Mouse (Mus musculus) kidney, embryonic 14.5 days (tissue): Measurements from ENCODE around the gene Matk. TPM values are rescaled to one million over a fixed set of nuclear protein-coding genes. Genes with fewer than 3 reads are reported as not detected.

Experiments
- ATAC-seq: fragments of 200-750 bp; cut with Nextera tagmentation; 2 replicates; pipeline ENCODE4 v1.8.0; 2017; ENCODE audit warnings: moderate number of reproducible peaks, mild to moderate bottlenecking, moderate TSS enrichment, moderate library complexity; ENCODE audit not compliant: low FRiP score, low TSS enrichment
- H3K27ac ChIP-seq: fragments of 300-500 bp; sonication (generic); 2 replicates; pipeline ENCODE4 v1.5.1; 2014; ENCODE audit warnings: low read depth, mild to moderate bottlenecking, low read length, moderate library complexity, mixed read lengths
- H3K27me3 ChIP-seq: fragments of 300-500 bp; sonication (generic); 2 replicates; pipeline ENCODE4 v1.6.1; 2014; ENCODE audit warnings: mild to moderate bottlenecking, low read length; ENCODE audit not compliant: control insufficient read depth, insufficient read depth
- H3K36me3 ChIP-seq: fragments of 300-500 bp; sonication (generic); 2 replicates; pipeline ENCODE4 v1.6.1; 2014; ENCODE audit warnings: low read length, mixed read lengths; ENCODE audit not compliant: control insufficient read depth, insufficient read depth
- H3K4me1 ChIP-seq: fragments of 300-500 bp; sonication (generic); 2 replicates; pipeline ENCODE4 v1.6.1; 2014; ENCODE audit warnings: low read length, mixed read lengths; ENCODE audit not compliant: control insufficient read depth, insufficient read depth
- H3K4me2 ChIP-seq: fragments of 300-500 bp; sonication (generic); replicated peaks from 2 replicates; pipeline ENCODE4 v1.6.1; 2014; ENCODE audit warnings: low read depth, mild to moderate bottlenecking, low read length
- H3K4me3 ChIP-seq: fragments of 300-500 bp; sonication (generic); 2 replicates; pipeline ENCODE4 v1.5.1; 2014; ENCODE audit warnings: mild to moderate bottlenecking, low read length
- H3K9ac ChIP-seq: fragments of 300-500 bp; sonication (generic); 2 replicates; pipeline ENCODE4 v1.6.1; 2014; ENCODE audit warnings: low read depth, mild to moderate bottlenecking, low read length, moderate library complexity
- H3K9me3 ChIP-seq: fragments of 300-500 bp; sonication (generic); 2 replicates; pipeline ENCODE4 v1.6.1; 2016; ENCODE audit warnings: low read length; ENCODE audit not compliant: control insufficient read depth
- WGBS: fragments of 180-500 bp; shearing (Covaris S2); extraction: QIAGEN DNeasy Blood & Tissue Kit; methylation state at CpG from one replicate; pipeline ENCODE4 v1.1.7; 2014; 5-methylcytosine and 5-hydroxymethylcytosine counted together
- polyA plus RNA-seq: library from polyadenylated mRNA; unstranded; fragments of >200 nt; fragmentation: Nextera tagmentation; extraction: Ambion mirVana; gene quantifications from 2 replicates; pipeline ENCODE4 v1.2.1, GENCODE M21; 2014

Gene Matk
- polyA plus RNA-seq, 1 experiment from 2014 or later = 5.4 TPM

DNA sequence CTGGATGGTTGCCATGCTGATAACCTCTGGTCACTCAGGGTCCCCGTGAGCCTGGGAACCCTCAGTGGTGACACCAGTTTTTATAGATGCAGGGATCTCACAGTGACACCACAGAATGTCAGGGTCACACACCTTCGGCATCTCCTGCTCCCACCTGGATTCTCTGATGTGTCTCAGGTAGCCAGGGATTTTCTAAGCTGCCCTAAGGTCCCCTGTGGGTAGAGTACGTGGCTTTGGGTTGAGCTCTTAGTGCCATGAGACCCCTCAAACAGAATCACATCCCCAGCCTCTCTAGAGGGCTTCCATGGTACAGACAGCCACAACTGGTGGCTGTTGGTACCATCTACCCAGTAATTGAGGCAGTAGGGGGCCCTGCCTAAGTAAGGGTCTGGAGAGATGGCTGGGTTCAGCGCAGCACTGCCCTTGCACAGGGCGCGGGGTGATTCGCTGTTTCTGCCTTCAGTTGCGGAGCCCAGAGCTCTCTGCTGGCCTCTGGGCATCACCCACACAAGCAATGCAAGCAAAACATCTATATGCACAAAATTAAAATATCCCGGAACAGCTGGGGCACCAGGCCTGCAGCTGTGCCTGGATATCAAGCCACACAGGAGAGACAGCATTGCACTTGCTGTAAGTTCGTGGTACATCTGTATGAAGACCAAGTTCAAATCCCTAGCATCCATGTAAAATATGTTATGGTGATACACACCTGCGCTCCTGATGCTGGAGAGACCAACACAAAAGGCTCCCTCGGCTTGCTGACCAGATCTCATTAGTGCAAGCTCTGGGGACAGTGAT, 16.1 kb upstream of the Matk start:
- H3K4me2 ChIP-seq = no peak overlapping the region
- ATAC-seq = no peak
- H3K27me3 ChIP-seq = peaks cover 20% of the 10 kb centered on the region
- H3K36me3 ChIP-seq = no peaks in the 10 kb centered on the region
- H3K4me3 ChIP-seq = no peak overlapping the region
- no peak overlapping the region for H3K9ac ChIP-seq
- no peak overlapping the region for H3K27ac ChIP-seq
- no peaks in the 10 kb centered on the region for H3K9me3 ChIP-seq
- 84% methylated on average over 12 of the region's 12 CpGs for WGBS
- peaks cover 9% of the 10 kb centered on the region for H3K4me1 ChIP-seq

DNA sequence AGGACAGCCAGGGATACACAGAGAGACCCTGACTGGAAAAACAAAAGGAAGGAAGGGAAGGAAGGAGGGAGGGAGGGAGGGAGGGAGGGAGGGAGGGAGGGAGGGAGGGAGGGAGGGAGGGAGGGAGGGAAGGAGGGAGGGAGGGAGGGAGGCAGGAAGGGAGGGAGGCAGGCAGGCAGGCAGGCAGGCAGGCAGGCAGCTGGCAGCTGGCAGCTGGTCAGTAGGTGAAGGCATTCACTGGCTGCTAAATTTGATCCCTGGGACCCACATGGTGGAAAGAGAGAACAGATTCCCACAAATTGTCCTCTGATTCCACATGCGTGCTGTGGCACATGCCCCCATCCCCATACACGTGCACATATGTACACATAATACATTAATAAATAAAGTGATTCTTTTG, 14.1 kb upstream of the Matk start:
- no peak overlapping the region for H3K27ac ChIP-seq
- peaks cover 19% of the 10 kb centered on the region for H3K27me3 ChIP-seq
- H3K4me2 ChIP-seq = no peak overlapping the region
- ATAC-seq = no peak
- no peaks in the 10 kb centered on the region for H3K36me3 ChIP-seq
- H3K9me3 ChIP-seq = no peaks in the 10 kb centered on the region
- no peak overlapping the region for H3K4me3 ChIP-seq
- no peak overlapping the region for H3K9ac ChIP-seq
- H3K4me1 ChIP-seq = peaks cover 6% of the 10 kb centered on the region; the same call in 1 of the 2 replicates
- 80% methylated on average over 2 of the region's 2 CpGs for WGBS

DNA sequence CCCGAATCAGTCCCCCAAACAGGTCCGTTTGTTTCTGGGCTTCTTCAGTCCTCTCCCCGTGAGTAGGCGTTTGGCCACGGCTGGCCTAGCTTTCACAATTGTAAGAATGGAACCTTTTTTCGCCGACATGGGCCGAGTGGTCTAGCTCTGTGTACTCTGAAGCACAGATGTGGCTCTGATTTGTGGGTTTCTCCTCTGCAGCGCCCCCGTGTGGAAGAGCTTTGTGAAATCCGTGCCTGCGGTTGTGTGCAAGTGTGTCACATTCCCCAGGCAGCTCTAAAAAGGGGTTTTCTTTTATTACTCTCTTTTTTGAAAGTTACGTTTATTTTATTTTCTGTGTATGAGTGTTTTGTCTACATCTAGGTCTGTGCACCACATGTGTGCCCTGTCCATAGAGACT, 11.9 kb upstream of the Matk start:
- H3K4me3 ChIP-seq = no peak overlapping the region
- H3K27me3 ChIP-seq = peaks cover 19% of the 10 kb centered on the region
- ATAC-seq = no peak
- H3K27ac ChIP-seq = no peak overlapping the region
- WGBS = 31% methylated on average over 13 of the region's 13 CpGs
- no peaks in the 10 kb centered on the region for H3K9me3 ChIP-seq
- no peak overlapping the region for H3K4me2 ChIP-seq
- no peaks in the 10 kb centered on the region for H3K36me3 ChIP-seq
- no peak overlapping the region for H3K9ac ChIP-seq
- H3K4me1 ChIP-seq = peaks cover 5% of the 10 kb centered on the region; the same call in 1 of the 2 replicates

DNA sequence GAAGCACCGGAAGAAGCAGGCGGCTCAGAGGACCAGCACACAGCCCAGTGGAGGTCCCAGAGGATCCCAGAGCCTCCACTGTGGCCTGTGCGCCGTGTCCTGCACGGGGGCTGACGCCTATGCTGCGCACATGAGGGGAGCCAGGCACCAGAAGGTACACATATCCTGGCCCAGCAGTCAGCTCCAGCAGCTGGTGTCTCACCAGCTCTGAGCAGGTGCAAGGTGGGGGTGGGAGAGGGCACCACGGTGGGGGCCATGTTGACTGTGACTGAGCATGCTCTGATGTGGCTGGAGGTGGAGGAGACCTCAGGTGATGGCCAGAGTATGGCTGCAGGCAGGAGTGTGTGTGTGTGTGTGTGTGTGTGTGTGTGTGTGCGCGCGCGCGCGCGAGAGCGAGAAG, 10.7 kb upstream of the Matk start:
- no peak for ATAC-seq
- Histone ChIP-seq H3K36me3 (no peaks in the 10 kb centered on the region), H3K27ac (no peak overlapping the region), H3K9me3 (no peaks in the 10 kb centered on the region), H3K27me3 (peaks cover 19% of the 10 kb centered on the region), H3K4me2 (no peak overlapping the region), H3K4me1 (peaks cover 5% of the 10 kb centered on the region; the same call in 1 of the 2 replicates), H3K9ac (no peak overlapping the region), H3K4me3 (no peak overlapping the region)
- WGBS = 93% methylated on average over 16 of the region's 16 CpGs

DNA sequence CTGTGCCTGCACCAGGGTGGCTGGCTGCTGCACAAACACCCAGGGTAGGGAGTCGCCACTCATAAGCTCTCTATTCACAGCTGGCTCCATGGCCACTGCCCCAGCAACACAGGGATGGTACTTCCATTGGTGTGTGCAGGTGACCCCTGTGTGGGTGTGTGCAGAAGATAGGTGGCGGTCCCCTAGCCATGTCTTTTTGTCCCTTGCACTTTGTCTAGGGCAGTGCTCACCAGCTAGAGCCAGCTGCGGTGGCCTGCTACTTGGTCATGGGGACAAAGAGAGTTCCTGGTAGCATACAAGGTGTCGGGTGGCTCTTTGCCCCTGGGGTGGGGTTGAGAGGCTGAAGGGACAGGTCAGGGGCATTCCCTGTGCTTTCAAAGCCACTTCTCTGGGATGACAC, 8.6 kb upstream of the Matk start:
- H3K36me3 ChIP-seq = no peaks in the 10 kb centered on the region
- H3K9me3 ChIP-seq = no peaks in the 10 kb centered on the region
- H3K27me3 ChIP-seq = peaks cover 17% of the 10 kb centered on the region
- H3K4me3 ChIP-seq = no peak overlapping the region
- peaks cover 5% of the 10 kb centered on the region; the same call in 1 of the 2 replicates for H3K4me1 ChIP-seq
- 79% methylated on average over 4 of the region's 4 CpGs for WGBS
- no peak overlapping the region for H3K27ac ChIP-seq
- no peak overlapping the region for H3K9ac ChIP-seq
- ATAC-seq = no peak
- H3K4me2 ChIP-seq = no peak overlapping the region

DNA sequence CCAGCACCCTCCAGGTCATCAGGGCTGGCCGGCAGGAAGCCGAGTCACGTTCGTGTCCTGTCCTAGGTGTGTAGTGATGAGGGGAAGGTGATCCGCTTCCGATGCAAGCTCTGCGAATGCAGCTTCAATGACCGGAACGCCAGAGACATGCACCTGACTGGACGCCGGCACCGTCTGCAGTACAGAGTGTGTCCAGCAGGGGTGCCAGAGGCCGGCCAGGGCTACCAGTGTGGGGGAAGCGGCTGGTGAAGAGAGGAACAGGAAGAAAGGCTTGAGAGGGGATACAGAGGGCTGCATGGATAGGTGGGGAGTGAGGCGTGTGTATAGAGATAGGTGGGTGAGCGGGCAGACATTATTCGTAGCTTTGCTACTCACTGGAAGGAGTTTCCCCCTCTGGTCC, 8.1 kb upstream of the Matk start:
- Histone ChIP-seq H3K4me3 (no peak overlapping the region), H3K27ac (no peak overlapping the region), H3K4me1 (peaks cover 5% of the 10 kb centered on the region; the same call in 1 of the 2 replicates), H3K9ac (no peak overlapping the region), H3K36me3 (no peaks in the 10 kb centered on the region), H3K9me3 (no peaks in the 10 kb centered on the region), H3K27me3 (peaks cover 14% of the 10 kb centered on the region; the same call in 1 of the 2 replicates), H3K4me2 (no peak overlapping the region)
- 6% methylated on average over 17 of the region's 17 CpGs for WGBS
- peak; percentile 56; the same call in 1 of the 2 replicates for ATAC-seq

DNA sequence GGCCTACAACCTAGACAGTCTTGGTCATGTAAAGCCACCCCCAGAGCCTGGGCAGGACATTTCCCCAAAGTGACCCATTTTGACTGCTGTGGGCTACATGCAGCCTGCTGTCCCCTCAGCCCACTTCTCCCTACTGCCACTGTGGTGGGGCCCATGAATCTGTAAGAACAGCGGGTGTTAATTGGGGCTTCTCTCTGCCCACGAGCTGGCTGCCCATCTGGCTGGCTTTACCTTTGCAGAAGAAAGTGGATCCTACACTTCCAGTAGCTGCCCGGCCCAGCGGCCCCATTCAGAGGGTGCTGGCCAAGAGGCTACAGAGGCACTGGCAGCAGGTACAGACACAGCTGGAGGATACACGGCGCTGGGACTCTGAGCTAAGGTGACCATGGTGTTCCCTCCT, 7.6 kb upstream of the Matk start:
- ATAC-seq = no peak
- WGBS = 89% methylated on average over 6 of the region's 6 CpGs
- peaks cover under 1% of the 10 kb centered on the region; the same call in 1 of the 2 replicates for H3K4me1 ChIP-seq
- H3K4me2 ChIP-seq = no peak overlapping the region
- H3K27ac ChIP-seq = no peak overlapping the region
- no peaks in the 10 kb centered on the region for H3K9me3 ChIP-seq
- no peak overlapping the region for H3K9ac ChIP-seq
- H3K36me3 ChIP-seq = no peaks in the 10 kb centered on the region
- peaks cover 9% of the 10 kb centered on the region; the same call in 1 of the 2 replicates for H3K27me3 ChIP-seq
- no peak overlapping the region for H3K4me3 ChIP-seq

DNA sequence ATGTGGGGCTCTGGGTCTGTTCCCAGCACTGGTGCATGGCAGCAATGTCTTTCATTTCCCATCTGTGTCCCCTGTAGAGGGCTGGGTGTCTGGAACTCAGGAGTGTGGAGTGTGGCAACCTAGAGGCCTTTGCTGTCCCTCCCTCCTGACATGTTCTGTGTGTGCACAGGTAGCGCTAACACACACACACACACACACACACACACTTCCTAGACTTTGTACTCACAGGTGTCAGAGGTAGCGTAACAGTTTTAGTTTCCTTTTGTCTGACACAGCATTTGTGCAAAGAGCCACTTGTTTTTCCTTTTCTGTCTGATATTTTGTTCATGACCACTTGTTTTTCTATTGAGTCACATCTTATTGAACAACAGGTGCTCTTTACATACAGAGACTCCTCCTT, 4.9 kb upstream of the Matk start:
- WGBS = 90% methylated on average over 2 of the region's 2 CpGs
- peaks cover 11% of the 10 kb centered on the region; the same call in 1 of the 2 replicates for H3K27me3 ChIP-seq
- no peak for ATAC-seq
- no peak overlapping the region for H3K9ac ChIP-seq
- no peak overlapping the region for H3K4me3 ChIP-seq
- 0 out of 2 replicates have a peak, but pooled peaks cover under 1% of the 10 kb centered on the region for H3K4me1 ChIP-seq
- no peaks in the 10 kb centered on the region for H3K36me3 ChIP-seq
- H3K9me3 ChIP-seq = no peaks in the 10 kb centered on the region
- no peak overlapping the region for H3K27ac ChIP-seq
- no peak overlapping the region for H3K4me2 ChIP-seq

DNA sequence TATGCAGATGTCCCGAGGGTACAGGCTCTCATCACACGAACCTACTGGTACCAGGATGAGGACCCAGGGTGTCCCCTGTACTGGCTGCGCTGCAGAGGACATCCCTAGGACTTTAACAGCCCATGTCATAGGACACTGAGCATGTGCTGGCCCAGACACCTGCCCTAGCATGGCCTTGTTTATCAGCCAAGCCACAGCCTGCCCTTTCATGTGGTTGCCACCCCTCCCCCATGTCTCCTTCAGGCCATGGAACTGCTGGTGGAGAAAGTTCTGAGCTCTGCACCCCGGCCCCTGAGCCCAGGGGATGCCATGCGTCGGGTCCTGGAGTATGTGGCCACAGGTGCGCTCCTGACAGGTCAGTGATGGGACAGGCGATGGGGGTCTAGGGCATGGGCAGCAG, 3.3 kb upstream of the Matk start:
- no peaks in the 10 kb centered on the region for H3K9me3 ChIP-seq
- 0 out of 2 replicates have a peak, but pooled peaks cover 3% of the 10 kb centered on the region for H3K4me1 ChIP-seq
- ATAC-seq = no peak
- peaks cover 25% of the 10 kb centered on the region; the same call in 1 of the 2 replicates for H3K27me3 ChIP-seq
- H3K4me2 ChIP-seq = no peak overlapping the region
- WGBS = 80% methylated on average over 8 of the region's 8 CpGs
- no peak overlapping the region for H3K4me3 ChIP-seq
- H3K27ac ChIP-seq = no peak overlapping the region
- no peaks in the 10 kb centered on the region for H3K36me3 ChIP-seq
- no peak overlapping the region for H3K9ac ChIP-seq
